Mouse (Mus musculus) limb, embryonic 14.5 days (tissue): Measurements from ENCODE around the gene Mfsd5. TPM values are rescaled to one million over a fixed set of nuclear protein-coding genes. Genes with fewer than 3 reads are reported as not detected.

Source experiments
- ATAC-seq: fragments of 200-750 bp; cut with Nextera tagmentation; 2 replicates; pipeline ENCODE4 v1.8.0; 2017; ENCODE audit warnings: low read depth, moderate number of reproducible peaks, moderate TSS enrichment; ENCODE audit not compliant: low FRiP score
- DNase-seq: peaks from one replicate; pipeline ENCODE4 v3.0.0-alpha.2; 2015; ENCODE audit warnings: low spot score
- H3K27ac ChIP-seq: fragments of 300-500 bp; sonication (generic); replicated peaks from 2 replicates; pipeline ENCODE4 v1.5.1; 2014; ENCODE audit warnings: low read depth, mild to moderate bottlenecking, low read length, moderate library complexity, mixed read lengths
- H3K27me3 ChIP-seq: fragments of 300-500 bp; sonication (generic); 2 replicates; pipeline ENCODE4 v1.6.1; 2014; ENCODE audit warnings: low read length, mixed read lengths; ENCODE audit not compliant: control insufficient read depth, insufficient read depth
- H3K36me3 ChIP-seq: fragments of 300-500 bp; sonication (generic); 2 replicates; pipeline ENCODE4 v1.6.1; 2014; ENCODE audit warnings: mild to moderate bottlenecking, low read length, moderate library complexity, mixed read lengths; ENCODE audit not compliant: control insufficient read depth, insufficient read depth
- H3K4me1 ChIP-seq: fragments of 300-500 bp; sonication (generic); 2 replicates; pipeline ENCODE4 v1.6.1; 2014; ENCODE audit warnings: antibody characterized with exemption, low read length, mixed read lengths; ENCODE audit not compliant: control insufficient read depth, insufficient read depth
- H3K4me2 ChIP-seq: fragments of 300-500 bp; sonication (generic); replicated peaks from 2 replicates; pipeline ENCODE4 v1.6.1; 2014; ENCODE audit warnings: low read depth, mild to moderate bottlenecking, low read length, moderate library complexity; ENCODE audit not compliant: severe bottlenecking
- H3K4me3 ChIP-seq: fragments of 300-500 bp; sonication (generic); replicated peaks from 2 replicates; pipeline ENCODE4 v1.5.1; 2014; ENCODE audit warnings: low read length
- H3K9ac ChIP-seq: fragments of 300-500 bp; sonication (generic); 2 replicates; pipeline ENCODE4 v1.6.1; 2014; ENCODE audit warnings: mild to moderate bottlenecking, low read depth, low read length, moderate library complexity; ENCODE audit not compliant: severe bottlenecking
- H3K9me3 ChIP-seq: fragments of 300-500 bp; sonication (generic); 2 replicates; pipeline ENCODE4 v1.6.1; 2016; ENCODE audit warnings: low read length; ENCODE audit not compliant: control insufficient read depth
- POLR2A ChIP-seq: fragments of 200-500 bp; IDR thresholded peaks from 2 replicates; pipeline ENCODE4 v1.8.0; 2012; ENCODE audit warnings: inconsistent platforms, mild to moderate bottlenecking, moderate library complexity, borderline replicate concordance; ENCODE audit not compliant: insufficient read depth, insufficient read length; ENCODE audit errors: extremely low read depth
- WGBS: fragments of 180-500 bp; shearing (Covaris S2); extraction: QIAGEN DNeasy Blood & Tissue Kit; methylation state at CpG from one replicate; pipeline ENCODE4 v1.1.7; 2014; 5-methylcytosine and 5-hydroxymethylcytosine counted together
- polyA plus RNA-seq, 2 experiments: library from polyadenylated mRNA; depleted of rRNA in 1 of 2; stranded (reverse) in 1 of 2; unstranded in 1 of 2; fragments of >200 nt; fragmentation: Nextera tagmentation in 1 of 2; extraction: Ambion mirVana in 1 of 2; gene quantifications; 2 replicates each; pipeline versions ENCODE4 v1.2.1 to v1.2.3; 2012 to 2014

The Mfsd5 gene
- polyA plus RNA-seq, 2 experiments: 55.6 to 82.1 TPM

GRCm38 (mm10) chr15:102265548-102265947 is 13.7 kb upstream of the Mfsd5 start:
- DNase-seq: no peak
- WGBS: 84% methylated on average over 5 of the region's 5 CpGs
- no peak overlapping the region for H3K9ac ChIP-seq

GRCm38 (mm10) chr15:102270274-102270960 is 8.8 kb upstream of the Mfsd5 start, which contains the start of gene Gm9918:
Gm9918 (plus strand) TSS chr15:102270563.
- no peaks in the 10 kb centered on the region for H3K36me3 ChIP-seq
- ATAC-seq: peak; percentile 15; the same call in 1 of the 2 replicates
- peak within 1 kb of the TSS; percentile 65 for H3K4me2 ChIP-seq
- H3K27ac ChIP-seq: no peak within 1 kb of the TSS
- peaks cover 12% of the 10 kb centered on the region; the same call in 1 of the 2 replicates for H3K4me1 ChIP-seq
- H3K27me3 ChIP-seq: no peaks in the 10 kb centered on the region
- 10% methylated on average over 19 of the region's 21 CpGs for WGBS
- H3K9me3 ChIP-seq: no peaks in the 10 kb centered on the region
- no peak for TF ChIP-seq POLR2A
- peak within 1 kb of the TSS; percentile 52 for H3K9ac ChIP-seq
- no peak for DNase-seq
- H3K4me3 ChIP-seq: peak within 1 kb of the TSS; percentile 32

More at GRCm38 (mm10) chr15:102265548-102265947, 13.7 kb upstream of the Mfsd5 start:
- H3K27ac ChIP-seq: no peak overlapping the region
- peaks cover 15% of the 10 kb centered on the region; the same call in 1 of the 2 replicates for H3K4me1 ChIP-seq
- TF ChIP-seq POLR2A: no peak
- H3K4me2 ChIP-seq: no peak overlapping the region
- no peaks in the 10 kb centered on the region for H3K36me3 ChIP-seq
- H3K4me3 ChIP-seq: no peak overlapping the region
- no peaks in the 10 kb centered on the region for H3K27me3 ChIP-seq
- H3K9me3 ChIP-seq: no peaks in the 10 kb centered on the region
- no peak for ATAC-seq

GRCm38 (mm10) chr15:102271441-102271840 is 7.8 kb upstream of the Mfsd5 start:
- H3K4me1 ChIP-seq: peaks cover 12% of the 10 kb centered on the region; the same call in 1 of the 2 replicates
- 40% methylated on average over 3 of the region's 3 CpGs for WGBS
- no peak overlapping the region for H3K27ac ChIP-seq
- no peaks in the 10 kb centered on the region for H3K9me3 ChIP-seq
- H3K4me2 ChIP-seq: peak overlapping the region; percentile 65; the same call in 1 of the 2 replicates
- peak overlapping the region; percentile 32; the same call in 1 of the 2 replicates for H3K4me3 ChIP-seq
- no peaks in the 10 kb centered on the region for H3K36me3 ChIP-seq
- TF ChIP-seq POLR2A: no peak
- no peaks in the 10 kb centered on the region for H3K27me3 ChIP-seq
- no peak overlapping the region for H3K9ac ChIP-seq
- ATAC-seq: no peak
- DNase-seq: no peak

- Histone ChIP-seq H3K4me2 (no peak overlapping the region), H3K27ac (no peak overlapping the region), H3K4me3 (no peak overlapping the region), H3K36me3 (no peaks in the 10 kb centered on the region), H3K9ac (no peak overlapping the region), H3K9me3 (no peaks in the 10 kb centered on the region), H3K27me3 (no peaks in the 10 kb centered on the region), H3K4me1 (peaks cover 15% of the 10 kb centered on the region; the same call in 1 of the 2 replicates)
- no peak for TF ChIP-seq POLR2A
- DNase-seq (no peak), ATAC-seq (no peak)
- WGBS: 78% methylated on average over 6 of the region's 6 CpGs
Observed at GRCm38 (mm10) chr15:102273982-102274716, 5.1 kb upstream of the Mfsd5 start.

GRCm38 (mm10) chr15:102278726-102279091 is 545 bp upstream of the Mfsd5 start:
- Histone ChIP-seq H3K27me3 (no peaks in the 10 kb centered on the region), H3K4me3 (peak overlapping the region; percentile 70), H3K27ac (peak overlapping the region; percentile 67), H3K4me2 (peak overlapping the region; percentile 72), H3K36me3 (peaks cover 24% of the 10 kb centered on the region), H3K9me3 (no peaks in the 10 kb centered on the region), H3K9ac (peak overlapping the region; percentile 70), H3K4me1 (peaks cover 11% of the 10 kb centered on the region; the same call in 1 of the 2 replicates)
- 31% methylated on average over 7 of the region's 7 CpGs for WGBS
- TF ChIP-seq POLR2A: no peak
- no peak for DNase-seq
- no peak for ATAC-seq
